Mouse (Mus musculus): ENCODE results near the gene Msi2. TPM values are rescaled to one million over a fixed set of nuclear protein-coding genes. Genes with fewer than 3 reads are reported as not detected.

The Msi2 gene
- polyA plus RNA-seq, 1 experiment from 2014 or later = 3.9 TPM

- H3K4me2 ChIP-seq = no peak overlapping the region
- no peak overlapping the region for H3K27ac ChIP-seq
- H3K9me3 ChIP-seq (replicated peaks) = no peaks in the 10 kb centered on the region
- H3K4me1 ChIP-seq (replicated peaks) = 0 out of 2 replicates have a peak, but pooled peaks cover 7% of the 10 kb centered on the region
- 71% methylated on average over 4 of the region's 4 CpGs for WGBS (ENCODE audit: insufficient replicate concordance)
- H3K27me3 ChIP-seq = no peaks in the 10 kb centered on the region
- 0 out of 2 replicates have a peak, but pooled peaks cover 4% of the 10 kb centered on the region for H3K36me3 ChIP-seq
- DNase-seq = no peak
- no peak overlapping the region for H3K4me3 ChIP-seq (replicated peaks)
- no peak for ATAC-seq (ENCODE audit: low read depth)
- no peak overlapping the region for H3K9ac ChIP-seq
Measured at GRCm38 (mm10) chr11:88650275-88650674, 68.0 kb downstream of the Msi2 start.

- 0 out of 2 replicates have a peak, but pooled peaks cover 8% of the 10 kb centered on the region for H3K4me1 ChIP-seq (replicated peaks)
- no peak overlapping the region for H3K4me3 ChIP-seq (replicated peaks)
- H3K9me3 ChIP-seq (replicated peaks) = no peaks in the 10 kb centered on the region
- DNase-seq (no peak), ATAC-seq (ENCODE audit: low read depth) (no peak)
- H3K36me3 ChIP-seq = 0 out of 2 replicates have a peak, but pooled peaks cover 4% of the 10 kb centered on the region
- H3K27me3 ChIP-seq = no peaks in the 10 kb centered on the region
- H3K27ac ChIP-seq = no peak overlapping the region
- H3K4me2 ChIP-seq = no peak overlapping the region
- 66% methylated on average over 2 of the region's 2 CpGs for WGBS (ENCODE audit: insufficient replicate concordance)
- H3K9ac ChIP-seq = no peak overlapping the region
Measured at GRCm38 (mm10) chr11:88649009-88649408, 69.3 kb downstream of the Msi2 start.

GRCm38 (mm10) chr11:88648407-88648806 is 69.9 kb downstream of the Msi2 start:
- ATAC-seq (ENCODE audit: low read depth) (no peak), DNase-seq (no peak)
- WGBS (ENCODE audit: insufficient replicate concordance) = 65% methylated on average over 5 of the region's 5 CpGs
- Histone ChIP-seq H3K9me3 (replicated peaks) (no peaks in the 10 kb centered on the region), H3K27ac (no peak overlapping the region), H3K36me3 (0 out of 2 replicates have a peak, but pooled peaks cover 4% of the 10 kb centered on the region), H3K4me1 (replicated peaks) (0 out of 2 replicates have a peak, but pooled peaks cover 13% of the 10 kb centered on the region), H3K4me3 (replicated peaks) (no peak overlapping the region), H3K27me3 (no peaks in the 10 kb centered on the region), H3K4me2 (no peak overlapping the region), H3K9ac (no peak overlapping the region)

GRCm38 (mm10) chr11:88646493-88646892 is 71.8 kb downstream of the Msi2 start:
- H3K4me3 ChIP-seq (replicated peaks) = no peak overlapping the region
- no peaks in the 10 kb centered on the region for H3K9me3 ChIP-seq (replicated peaks)
- H3K36me3 ChIP-seq = peaks cover 6% of the 10 kb centered on the region; the same call in 1 of the 2 replicates
- WGBS (ENCODE audit: insufficient replicate concordance) = 84% methylated on average over 6 of the region's 6 CpGs
- DNase-seq (no peak), ATAC-seq (ENCODE audit: low read depth) (no peak)
- H3K4me2 ChIP-seq = no peak overlapping the region
- no peak overlapping the region for H3K27ac ChIP-seq
- H3K9ac ChIP-seq = no peak overlapping the region
- no peaks in the 10 kb centered on the region for H3K27me3 ChIP-seq
- 0 out of 2 replicates have a peak, but pooled peaks cover 13% of the 10 kb centered on the region for H3K4me1 ChIP-seq (replicated peaks)

- no peak for ATAC-seq (ENCODE audit: low read depth)
- no peak overlapping the region for H3K27ac ChIP-seq
- H3K4me1 ChIP-seq (replicated peaks) = peaks cover 13% of the 10 kb centered on the region; the same call in 1 of the 2 replicates
- WGBS (ENCODE audit: insufficient replicate concordance) = 75% methylated on average over 7 of the region's 7 CpGs
- peaks cover 7% of the 10 kb centered on the region; the same call in 1 of the 2 replicates for H3K36me3 ChIP-seq
- H3K4me3 ChIP-seq (replicated peaks) = no peak overlapping the region
- DNase-seq = no peak
- no peak overlapping the region for H3K9ac ChIP-seq
- no peaks in the 10 kb centered on the region for H3K9me3 ChIP-seq (replicated peaks)
- H3K4me2 ChIP-seq = no peak overlapping the region
- no peaks in the 10 kb centered on the region for H3K27me3 ChIP-seq
Measured at GRCm38 (mm10) chr11:88645821-88646220, 72.5 kb downstream of the Msi2 start.

GRCm38 (mm10) chr11:88644719-88645118 is 73.6 kb downstream of the Msi2 start:
- Histone ChIP-seq H3K4me2 (no peak overlapping the region), H3K9ac (no peak overlapping the region), H3K4me3 (replicated peaks) (no peak overlapping the region), H3K27ac (no peak overlapping the region), H3K9me3 (replicated peaks) (no peaks in the 10 kb centered on the region), H3K36me3 (peaks cover 7% of the 10 kb centered on the region; the same call in 1 of the 2 replicates), H3K27me3 (no peaks in the 10 kb centered on the region), H3K4me1 (replicated peaks) (peaks cover 13% of the 10 kb centered on the region)
- WGBS (ENCODE audit: insufficient replicate concordance) = 67% methylated on average over 7 of the region's 7 CpGs
- no peak for ATAC-seq (ENCODE audit: low read depth)
- DNase-seq = no peak

GRCm38 (mm10) chr11:88639862-88640261 is 78.5 kb downstream of the Msi2 start:
- DNase-seq (no peak), ATAC-seq (ENCODE audit: low read depth) (no peak)
- H3K9ac ChIP-seq = no peak overlapping the region
- 60% methylated on average over 4 of the region's 4 CpGs for WGBS (ENCODE audit: insufficient replicate concordance)
- no peak overlapping the region for H3K4me3 ChIP-seq (replicated peaks)
- peaks cover 4% of the 10 kb centered on the region; the same call in 1 of the 2 replicates for H3K36me3 ChIP-seq
- H3K4me2 ChIP-seq = no peak overlapping the region
- H3K4me1 ChIP-seq (replicated peaks) = peaks cover 29% of the 10 kb centered on the region
- no peaks in the 10 kb centered on the region for H3K9me3 ChIP-seq (replicated peaks)
- H3K27me3 ChIP-seq = no peaks in the 10 kb centered on the region
- no peak overlapping the region for H3K27ac ChIP-seq

GRCm38 (mm10) chr11:88638936-88639542 is 79.3 kb downstream of the Msi2 start:
- DNase-seq (no peak), ATAC-seq (ENCODE audit: low read depth) (no peak)
- Histone ChIP-seq H3K27me3 (no peaks in the 10 kb centered on the region), H3K4me2 (no peak overlapping the region), H3K9ac (no peak overlapping the region), H3K4me1 (replicated peaks) (peaks cover 32% of the 10 kb centered on the region), H3K9me3 (replicated peaks) (no peaks in the 10 kb centered on the region), H3K4me3 (replicated peaks) (no peak overlapping the region), H3K27ac (no peak overlapping the region), H3K36me3 (peaks cover 4% of the 10 kb centered on the region; the same call in 1 of the 2 replicates)
- 79% methylated on average over 6 of the region's 6 CpGs for WGBS (ENCODE audit: insufficient replicate concordance)

GRCm38 (mm10) chr11:88638254-88638653 is 80.1 kb downstream of the Msi2 start:
- DNase-seq (no peak), ATAC-seq (ENCODE audit: low read depth) (no peak)
- Histone ChIP-seq H3K4me3 (replicated peaks) (no peak overlapping the region), H3K27ac (no peak overlapping the region), H3K4me2 (no peak overlapping the region), H3K9ac (no peak overlapping the region), H3K9me3 (replicated peaks) (no peaks in the 10 kb centered on the region), H3K4me1 (replicated peaks) (peaks cover 32% of the 10 kb centered on the region), H3K27me3 (no peaks in the 10 kb centered on the region), H3K36me3 (peaks cover 4% of the 10 kb centered on the region; the same call in 1 of the 2 replicates)
- 27% methylated on average over 2 of the region's 2 CpGs for WGBS (ENCODE audit: insufficient replicate concordance)

GRCm38 (mm10) chr11:88636934-88637333 is 81.4 kb downstream of the Msi2 start:
- ATAC-seq (ENCODE audit: low read depth) (no peak), DNase-seq (no peak)
- H3K36me3 ChIP-seq = peaks cover 4% of the 10 kb centered on the region; the same call in 1 of the 2 replicates
- no peak overlapping the region for H3K4me2 ChIP-seq
- WGBS (ENCODE audit: insufficient replicate concordance) = 75% methylated on average over 6 of the region's 6 CpGs
- H3K4me3 ChIP-seq (replicated peaks) = no peak overlapping the region
- no peak overlapping the region for H3K9ac ChIP-seq
- H3K9me3 ChIP-seq (replicated peaks) = no peaks in the 10 kb centered on the region
- H3K27me3 ChIP-seq = no peaks in the 10 kb centered on the region
- peaks cover 43% of the 10 kb centered on the region for H3K4me1 ChIP-seq (replicated peaks)
- H3K27ac ChIP-seq = no peak overlapping the region

- ATAC-seq (ENCODE audit: low read depth) = no peak
- WGBS (ENCODE audit: insufficient replicate concordance) = 77% methylated on average over 5 of the region's 5 CpGs
Measured at GRCm38 (mm10) chr11:88636319-88636718, 82.0 kb downstream of the Msi2 start.

GRCm38 (mm10) chr11:88634627-88635026 is 83.7 kb downstream of the Msi2 start:
- H3K4me2 ChIP-seq = no peak overlapping the region
- no peak overlapping the region for H3K4me3 ChIP-seq (replicated peaks)
- ATAC-seq (ENCODE audit: low read depth) (no peak), DNase-seq (no peak)
- no peaks in the 10 kb centered on the region for H3K36me3 ChIP-seq
- 45% methylated on average over 1 of the region's 1 CpGs for WGBS (ENCODE audit: insufficient replicate concordance)
- no peak overlapping the region for H3K9ac ChIP-seq
- no peaks in the 10 kb centered on the region for H3K9me3 ChIP-seq (replicated peaks)
- peaks cover 58% of the 10 kb centered on the region for H3K4me1 ChIP-seq (replicated peaks)
- H3K27me3 ChIP-seq = no peaks in the 10 kb centered on the region
- no peak overlapping the region for H3K27ac ChIP-seq

More at GRCm38 (mm10) chr11:88636319-88636718, 82.0 kb downstream of the Msi2 start:
- H3K9ac ChIP-seq = no peak overlapping the region
- no peaks in the 10 kb centered on the region for H3K27me3 ChIP-seq
- H3K4me1 ChIP-seq (replicated peaks) = peaks cover 48% of the 10 kb centered on the region
- no peaks in the 10 kb centered on the region for H3K9me3 ChIP-seq (replicated peaks)
- no peaks in the 10 kb centered on the region for H3K36me3 ChIP-seq
- no peak overlapping the region for H3K4me3 ChIP-seq (replicated peaks)
- no peak overlapping the region for H3K4me2 ChIP-seq
- no peak overlapping the region for H3K27ac ChIP-seq
- no peak for DNase-seq
